27 mouse cellular contexts compared by ENCODE assay signal in the genomic region with DNA sequence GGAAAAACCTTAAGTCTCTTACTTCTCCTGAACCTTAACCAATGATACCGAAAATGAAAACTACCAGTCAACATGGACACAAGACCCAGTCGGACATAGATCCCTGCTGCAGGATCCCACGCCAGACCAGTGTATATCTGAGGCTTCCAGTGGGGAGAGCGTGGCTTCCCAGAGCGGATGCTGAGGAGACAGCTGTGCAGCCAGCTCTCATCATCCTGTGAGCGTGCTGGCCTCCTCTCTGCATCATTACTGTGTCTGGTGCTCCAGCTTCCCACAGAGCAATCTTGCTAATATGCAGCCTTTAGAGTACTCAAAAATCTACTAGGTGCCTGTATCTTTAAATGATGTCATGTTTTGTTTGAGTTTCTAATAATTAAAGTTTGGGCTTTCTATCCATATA.
DNase-seq lines count a peak whose midpoint lies in the region; ATAC-seq and TF ChIP-seq lines count a peak whose summit lies in the region.
"Had no signal": no experiment of that assay in that cellular context is flagged by ENCODE, and none has a peak within 500 bp of the region (broad histone marks: within the 10 kb centered on the region; RNA-seq: fewer than 3 reads in every experiment).

No protein-coding gene starts in this region.

- no peaks in the 10 kb centered on the region for H3K27me3 ChIP-seq in hindbrain, embryonic 13.5 days
- H3K27me3 ChIP-seq in hindbrain, embryonic 16.5 days (replicated peaks; ENCODE audit: control insufficient read depth, insufficient read depth, low read length): no peaks in the 10 kb centered on the region
- no peaks in the 10 kb centered on the region for H3K27me3 ChIP-seq in midbrain, embryonic 14.5 days (ENCODE audit: control insufficient read depth, insufficient read depth, low read length)
- H3K27me3 ChIP-seq in midbrain, embryonic 10.5 days (ENCODE audit: low read depth, poor library complexity, severe bottlenecking): no peaks in the 10 kb centered on the region
- H3K27me3 ChIP-seq: hindbrain, embryonic 15.5 days; intestine, embryonic 15.5 days; liver, embryonic 12.5 days had no signal

- H3K36me3 ChIP-seq in hindbrain, embryonic 13.5 days: no peaks in the 10 kb centered on the region
- H3K36me3 ChIP-seq in hindbrain, embryonic 16.5 days (ENCODE audit: control insufficient read depth, insufficient read depth, low read length): no peaks in the 10 kb centered on the region
- H3K36me3 ChIP-seq in midbrain, embryonic 14.5 days (ENCODE audit: control insufficient read depth, insufficient read depth, low read length): no peaks in the 10 kb centered on the region
- no peaks in the 10 kb centered on the region for H3K36me3 ChIP-seq in midbrain, embryonic 10.5 days
- H3K36me3 ChIP-seq: hindbrain, embryonic 15.5 days; intestine, embryonic 15.5 days; liver, embryonic 12.5 days had no signal

- WGBS in hindbrain, embryonic 13.5 days: 71% methylated on average over 6 of the region's 6 CpGs
- WGBS in hindbrain, embryonic 16.5 days: 64% methylated on average over 6 of the region's 6 CpGs
- 70% methylated on average over 6 of the region's 6 CpGs for WGBS in midbrain, embryonic 14.5 days
- 88% methylated on average over 6 of the region's 6 CpGs for WGBS in midbrain, embryonic 10.5 days

- H3K4me2 ChIP-seq in hindbrain, embryonic 13.5 days: no peak overlapping the region
- no peak overlapping the region for H3K4me2 ChIP-seq in hindbrain, embryonic 16.5 days (ENCODE audit: low read length)
- no peak overlapping the region for H3K4me2 ChIP-seq in midbrain, embryonic 14.5 days (ENCODE audit: low read length)
- H3K4me2 ChIP-seq: hindbrain, embryonic 15.5 days; intestine, embryonic 15.5 days; liver, embryonic 12.5 days had no signal

- no peak overlapping the region for H3K4me3 ChIP-seq in hindbrain, embryonic 13.5 days
- H3K4me3 ChIP-seq in hindbrain, embryonic 16.5 days (ENCODE audit: low read length): no peak overlapping the region
- H3K4me3 ChIP-seq in midbrain, embryonic 14.5 days (replicated peaks; ENCODE audit: low read depth, low read length): no peak overlapping the region
- no peak overlapping the region for H3K4me3 ChIP-seq in midbrain, embryonic 10.5 days
- H3K4me3 ChIP-seq: hindbrain, embryonic 15.5 days; intestine, embryonic 15.5 days; liver, embryonic 12.5 days had no signal

- H3K9me3 ChIP-seq in hindbrain, embryonic 13.5 days: no peaks in the 10 kb centered on the region
- H3K9me3 ChIP-seq in hindbrain, embryonic 16.5 days (ENCODE audit: control insufficient read depth, low read length): no peaks in the 10 kb centered on the region
- H3K9me3 ChIP-seq in midbrain, embryonic 14.5 days (ENCODE audit: control insufficient read depth, low read length): no peaks in the 10 kb centered on the region
- no peaks in the 10 kb centered on the region for H3K9me3 ChIP-seq in midbrain, embryonic 10.5 days (replicated peaks)
- H3K9me3 ChIP-seq: hindbrain, embryonic 15.5 days; intestine, embryonic 15.5 days; liver, embryonic 12.5 days had no signal

- no peak for TF ChIP-seq CTCF in brain, embryonic 14.5 days (IDR thresholded peaks at IDR 0.05; ENCODE audit: borderline replicate concordance, extremely low read depth, insufficient read depth, insufficient read length)

- DNase-seq in midbrain, embryonic 14.5 days: peak; percentile 14
- DNase-seq in midbrain, embryonic 10.5 days (ENCODE audit: low spot score): no peak
- DNase-seq in brain, adult 2 months (ENCODE audit: low read depth, low spot score): peak; percentile 56
- peak; percentile 18 for DNase-seq in brain, embryonic 14.5 days (ENCODE audit: low read depth)
- no peak for DNase-seq in embryo, embryonic 10.5 days (ENCODE audit: low spot score)
- DNase-seq: adrenal gland, postnatal 25 days; B cell, adult 2 months; cerebellum, adult 8-10 months; cerebellum, postnatal 25 days; gastrocnemius, postnatal 14 days; heart, postnatal 14 days; kidney, adult 2 months; kidney, postnatal 36 days; layer of hippocampus, postnatal 36 days; left cerebral cortex, postnatal 4 days; liver, postnatal 0 days; lung, postnatal 36 days; right cerebral cortex, postnatal 4 days; thymus, adult 18-20 months; thymus, postnatal 25 days had no signal

- H3K4me1 ChIP-seq in hindbrain, embryonic 13.5 days (replicated peaks): 0 out of 2 replicates have a peak, but pooled peaks cover 8% of the 10 kb centered on the region
- H3K4me1 ChIP-seq in hindbrain, embryonic 16.5 days (ENCODE audit: control insufficient read depth, insufficient read depth, low read depth, low read length): no peaks in the 10 kb centered on the region
- H3K4me1 ChIP-seq in midbrain, embryonic 14.5 days (ENCODE audit: control insufficient read depth, insufficient read depth, low read length): no peaks in the 10 kb centered on the region; the same call in 1 of the 2 replicates
- no peaks in the 10 kb centered on the region for H3K4me1 ChIP-seq in midbrain, embryonic 10.5 days
- H3K4me1 ChIP-seq: hindbrain, embryonic 15.5 days; intestine, embryonic 15.5 days; liver, embryonic 12.5 days had no signal

- ATAC-seq in hindbrain, embryonic 13.5 days (ENCODE audit: low FRiP score): 0 out of 2 replicates have a peak, but pooled peaks have one; percentile 53
- ATAC-seq in hindbrain, embryonic 16.5 days: no peak
- ATAC-seq in midbrain, embryonic 14.5 days (ENCODE audit: low FRiP score, low TSS enrichment): no peak
- ATAC-seq: forebrain, embryonic 16.5 days; intestine, embryonic 15.5 days; liver, embryonic 12.5 days; liver, postnatal 0 days had no signal

- H3K27ac ChIP-seq in hindbrain, embryonic 13.5 days: no peak overlapping the region
- no peak overlapping the region for H3K27ac ChIP-seq in hindbrain, embryonic 16.5 days (ENCODE audit: low read depth, low read length)
- H3K27ac ChIP-seq in midbrain, embryonic 14.5 days (replicated peaks; ENCODE audit: low read depth, low read length): 0 out of 2 replicates have a peak overlapping the region, but pooled peaks have one; percentile 49
- no peak overlapping the region for H3K27ac ChIP-seq in midbrain, embryonic 10.5 days (replicated peaks)
- H3K27ac ChIP-seq: hindbrain, embryonic 15.5 days; intestine, embryonic 15.5 days; liver, embryonic 12.5 days; stomach, postnatal 0 days had no signal

- no peak for TF ChIP-seq POLR2A in brain, embryonic 14.5 days (IDR thresholded peaks at IDR 0.05; ENCODE audit: borderline replicate concordance, extremely low read depth, insufficient read depth, insufficient read length, poor library complexity, severe bottlenecking)

- no peak overlapping the region for H3K9ac ChIP-seq in hindbrain, embryonic 13.5 days
- no peak overlapping the region for H3K9ac ChIP-seq in hindbrain, embryonic 16.5 days (ENCODE audit: low read depth, low read length)
- no peak overlapping the region for H3K9ac ChIP-seq in midbrain, embryonic 14.5 days (replicated peaks; ENCODE audit: low read length)
- H3K9ac ChIP-seq: hindbrain, embryonic 15.5 days; intestine, embryonic 15.5 days; liver, embryonic 12.5 days; liver, postnatal 0 days had no signal

Comparison
In these comparisons a context has a peak if more than half of its experiments do, and no peak if none do; other contexts are left out.
1. DNase-seq: peak in midbrain, embryonic 14.5 days (single experiment), brain, adult 2 months (single experiment) and brain, embryonic 14.5 days (single experiment); none in midbrain, embryonic 10.5 days (single experiment) and embryo, embryonic 10.5 days (single experiment).